ENCODE assay signal across 21 mouse cellular contexts in genomic region chr8:76381643-76382042, GRCm38 (mm10).
DNase-seq lines count a peak whose midpoint lies in the region; ATAC-seq and TF ChIP-seq lines count a peak whose summit lies in the region.
"Had no signal": no experiment of that assay in that cellular context is flagged by ENCODE, and none has a peak within 500 bp of the region (broad histone marks: within the 10 kb centered on the region; RNA-seq: fewer than 3 reads in every experiment).

No protein-coding gene starts in this region.

- no peak overlapping the region for H3K4me3 ChIP-seq in lung, embryonic 14.5 days (ENCODE audit: low read depth, low read length)
- no peak overlapping the region for H3K4me3 ChIP-seq in lung, embryonic 16.5 days (ENCODE audit: low read length)
- H3K4me3 ChIP-seq: embryonic facial prominence, embryonic 13.5 days; embryonic facial prominence, embryonic 15.5 days; erythroblast, embryonic 14.5 days; forebrain, embryonic 10.5 days; forebrain, embryonic 12.5 days had no signal

- peak; percentile 68; the same call in 1 of the 2 replicates for ATAC-seq in lung, embryonic 14.5 days (ENCODE audit: insufficient read depth)
- ATAC-seq in lung, embryonic 16.5 days (ENCODE audit: low read depth) = peak; percentile 78
- ATAC-seq: forebrain, embryonic 14.5 days; forebrain, embryonic 16.5 days had no signal

- TF ChIP-seq CTCF in lung, embryonic 14.5 days (IDR thresholded peaks at IDR 0.05; ENCODE audit: low read depth) = no peak

- H3K4me1 ChIP-seq in lung, embryonic 14.5 days (ENCODE audit: insufficient read depth) = no peaks in the 10 kb centered on the region
- peaks cover 6% of the 10 kb centered on the region for H3K4me1 ChIP-seq in lung, embryonic 16.5 days (replicated peaks; ENCODE audit: control insufficient read depth, insufficient read depth, low read length)
- H3K4me1 ChIP-seq: embryonic facial prominence, embryonic 13.5 days; embryonic facial prominence, embryonic 15.5 days; forebrain, embryonic 12.5 days had no signal

- 48% methylated on average over 2 of the region's 2 CpGs for WGBS in lung, embryonic 14.5 days
- WGBS in lung, embryonic 16.5 days = 41% methylated on average over 2 of the region's 2 CpGs

- H3K27ac ChIP-seq in lung, embryonic 14.5 days (ENCODE audit: low read depth) = no peak overlapping the region
- no peak overlapping the region for H3K27ac ChIP-seq in lung, embryonic 16.5 days (ENCODE audit: low read length)
- H3K27ac ChIP-seq: embryonic facial prominence, embryonic 13.5 days; embryonic facial prominence, embryonic 15.5 days; forebrain, embryonic 10.5 days; forebrain, embryonic 12.5 days had no signal

- no peak overlapping the region for H3K9ac ChIP-seq in lung, embryonic 14.5 days
- H3K9ac ChIP-seq in lung, embryonic 16.5 days (ENCODE audit: low read length) = no peak overlapping the region
- H3K9ac ChIP-seq: embryonic facial prominence, embryonic 13.5 days; embryonic facial prominence, embryonic 15.5 days; forebrain, embryonic 12.5 days had no signal

- no peaks in the 10 kb centered on the region for H3K27me3 ChIP-seq in lung, embryonic 14.5 days (ENCODE audit: insufficient read depth, low read length)
- no peaks in the 10 kb centered on the region for H3K27me3 ChIP-seq in lung, embryonic 16.5 days (ENCODE audit: control insufficient read depth, insufficient read depth, low read depth, low read length)
- H3K27me3 ChIP-seq: embryonic facial prominence, embryonic 13.5 days; embryonic facial prominence, embryonic 15.5 days; forebrain, embryonic 12.5 days had no signal

- no peaks in the 10 kb centered on the region for H3K36me3 ChIP-seq in lung, embryonic 14.5 days (ENCODE audit: insufficient read depth)
- H3K36me3 ChIP-seq in lung, embryonic 16.5 days (ENCODE audit: control insufficient read depth, insufficient read depth, low read length) = no peaks in the 10 kb centered on the region
- H3K36me3 ChIP-seq: embryonic facial prominence, embryonic 13.5 days; embryonic facial prominence, embryonic 15.5 days; forebrain, embryonic 10.5 days; forebrain, embryonic 12.5 days had no signal

- no peaks in the 10 kb centered on the region for H3K9me3 ChIP-seq in lung, embryonic 14.5 days (ENCODE audit: low read depth, low read length)
- H3K9me3 ChIP-seq in lung, embryonic 16.5 days (ENCODE audit: control insufficient read depth, low read length) = no peaks in the 10 kb centered on the region
- H3K9me3 ChIP-seq: forebrain, embryonic 10.5 days; forebrain, embryonic 12.5 days had no signal

- peak; percentile 55 for DNase-seq in lung, embryonic 14.5 days
- DNase-seq in lung, postnatal 14 days = no peak
- no peak for DNase-seq in lung, postnatal 25 days (ENCODE audit: low spot score)
- DNase-seq: adrenal gland, adult 2 months; adrenal gland, postnatal 10 days; adrenal gland, postnatal 25 days; cerebellum, adult 11 months; cerebellum, adult 18-20 months; cerebellum, adult 8-10 months; cerebellum, adult 9-11 months; cerebellum, postnatal 14 days; cerebellum, postnatal 36 days; embryo, embryonic 11 days had no signal

- no peak overlapping the region for H3K4me2 ChIP-seq in lung, embryonic 14.5 days
- H3K4me2 ChIP-seq in lung, embryonic 16.5 days (ENCODE audit: low read depth, low read length) = no peak overlapping the region
- H3K4me2 ChIP-seq: embryonic facial prominence, embryonic 13.5 days; embryonic facial prominence, embryonic 15.5 days; forebrain, embryonic 12.5 days had no signal
